Mouse (Mus musculus) cerebellum, adult 9-11 months (tissue): ENCODE data around the gene Uvrag.
"Not testable (repeated sequence)": the region's sequence is repeated elsewhere in the genome, so short reads cannot be mapped to it uniquely, and the experiment has no call there.

Source experiments
- DNase-seq: peaks from one replicate; pipeline ENCODE4 v3.0.0; 2022

Uvrag gene

GRCm38 (mm10) chr7:98968082-98968674, 172.8 kb downstream of the Uvrag start:
- DNase-seq: no peak

DNA sequence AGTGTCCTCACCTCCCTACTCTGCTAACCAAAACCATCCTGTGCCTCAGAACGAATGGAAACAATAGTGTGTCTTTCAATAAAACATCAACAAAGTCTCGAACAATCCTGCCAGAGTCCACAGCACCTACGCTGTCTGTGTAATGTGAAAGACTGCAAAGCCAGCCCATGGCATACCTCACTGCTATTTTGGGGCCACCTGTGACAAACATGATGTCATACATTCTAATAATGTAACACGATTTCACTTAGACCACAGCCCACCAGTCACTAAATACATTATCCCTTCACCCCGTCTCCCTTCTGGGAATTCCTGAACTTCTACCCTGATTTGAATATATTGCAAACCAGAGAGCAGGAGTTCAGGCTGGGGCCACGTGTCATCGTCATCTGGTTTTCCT, 173.3 kb downstream of the Uvrag start:
- no peak for DNase-seq

- not testable (repeated sequence) for DNase-seq
Measured at GRCm38 (mm10) chr7:98963581-98963980, 177.4 kb downstream of the Uvrag start.

- DNase-seq: peak; percentile 67
Measured at GRCm38 (mm10) chr7:98962547-98963311, 178.2 kb downstream of the Uvrag start.

GRCm38 (mm10) chr7:98962074-98962473, 178.9 kb downstream of the Uvrag start:
- DNase-seq: no peak

- no peak for DNase-seq
Measured at GRCm38 (mm10) chr7:98960274-98960673, 180.7 kb downstream of the Uvrag start.

DNA sequence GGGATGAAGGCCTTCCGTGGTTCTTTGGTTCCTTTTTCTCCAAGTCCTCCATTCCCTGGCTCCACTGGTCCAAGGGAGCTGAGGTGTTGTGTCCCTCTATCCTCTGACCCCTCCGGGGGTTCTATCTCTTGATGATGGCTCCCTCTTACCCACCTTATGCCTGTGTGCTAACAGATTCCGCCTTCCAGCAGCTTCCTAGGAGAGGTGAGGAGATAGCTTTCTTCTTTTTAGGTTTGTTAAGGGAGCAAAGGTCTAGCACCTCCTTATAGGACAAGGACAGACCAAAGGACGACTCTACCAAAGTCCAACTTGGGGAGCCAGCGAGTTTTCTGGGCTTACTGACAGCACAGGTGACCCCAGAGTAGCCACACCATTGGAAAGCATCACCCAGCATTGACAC, 181.7 kb downstream of the Uvrag start:
- DNase-seq: no peak

DNA sequence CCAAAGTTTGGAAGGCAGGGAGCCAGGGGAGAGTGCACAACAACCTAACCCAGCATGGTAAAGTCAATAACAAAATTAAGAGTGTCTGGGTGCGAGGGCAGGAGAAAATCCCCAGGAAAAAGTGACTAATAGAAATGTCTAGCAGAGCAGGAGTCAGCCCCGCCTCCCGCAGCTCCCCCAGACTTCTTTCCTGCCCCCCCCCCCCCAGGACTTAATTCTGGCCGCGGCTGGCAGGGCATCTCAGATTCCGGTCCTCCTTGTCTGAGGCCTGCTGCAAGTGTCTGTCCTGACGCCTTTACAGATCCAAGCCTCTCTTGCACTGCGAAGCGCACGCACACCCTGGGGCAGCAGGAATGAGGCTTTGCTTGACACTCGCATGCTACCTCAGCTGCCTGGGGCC, 182.8 kb downstream of the Uvrag start:
- DNase-seq: no peak

- DNase-seq: no peak
Measured at GRCm38 (mm10) chr7:98957111-98957741, 183.7 kb downstream of the Uvrag start.

DNA sequence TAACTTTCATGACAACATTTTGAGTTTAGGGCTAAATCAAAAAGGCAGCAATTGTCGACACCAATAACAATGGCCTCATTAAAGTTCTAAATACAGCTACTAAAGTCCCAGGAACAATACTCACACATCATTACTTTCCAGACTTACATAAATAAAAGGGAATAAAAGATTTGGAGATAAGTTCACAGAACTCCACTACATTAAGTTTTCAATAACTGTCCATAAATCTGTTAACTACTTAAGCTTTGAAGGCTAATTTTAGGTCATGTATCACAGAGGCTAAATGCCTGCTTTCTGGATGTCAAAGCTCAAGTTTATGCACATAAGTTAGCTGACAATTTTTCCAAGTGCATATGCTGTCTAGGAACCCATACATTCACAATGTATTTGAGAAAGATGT, 184.3 kb downstream of the Uvrag start:
- no peak for DNase-seq

DNA sequence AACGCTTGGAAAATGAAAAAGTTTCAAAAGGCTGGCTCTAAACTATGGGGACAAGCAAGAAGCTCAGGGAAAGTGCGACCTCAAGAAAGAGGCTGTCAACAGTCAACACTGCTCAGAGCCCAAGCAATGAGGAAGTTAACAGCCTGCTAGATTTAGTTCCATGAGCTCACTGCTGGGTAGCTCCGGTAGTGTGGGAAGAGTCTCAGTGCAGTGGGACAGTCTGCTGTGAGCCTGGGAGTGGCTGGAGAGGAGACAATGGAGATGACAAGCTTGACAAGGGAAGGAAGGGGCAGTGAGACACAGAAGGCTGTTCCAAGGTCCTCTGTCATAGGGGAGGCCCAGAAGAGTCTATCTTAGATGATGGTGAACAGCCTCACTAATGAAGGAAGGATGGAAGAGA, 187.3 kb downstream of the Uvrag start:
- DNase-seq: no peak

GRCm38 (mm10) chr7:98944986-98945385, 196.0 kb downstream of the Uvrag start:
- no peak for DNase-seq

- DNase-seq: peak; percentile 38
Measured at GRCm38 (mm10) chr7:98943687-98944086, 197.3 kb downstream of the Uvrag start.

GRCm38 (mm10) chr7:98942746-98943145, 198.2 kb downstream of the Uvrag start:
- DNase-seq: no peak

- no peak for DNase-seq
Measured at GRCm38 (mm10) chr7:98939194-98939593, 201.7 kb downstream of the Uvrag start.

DNA sequence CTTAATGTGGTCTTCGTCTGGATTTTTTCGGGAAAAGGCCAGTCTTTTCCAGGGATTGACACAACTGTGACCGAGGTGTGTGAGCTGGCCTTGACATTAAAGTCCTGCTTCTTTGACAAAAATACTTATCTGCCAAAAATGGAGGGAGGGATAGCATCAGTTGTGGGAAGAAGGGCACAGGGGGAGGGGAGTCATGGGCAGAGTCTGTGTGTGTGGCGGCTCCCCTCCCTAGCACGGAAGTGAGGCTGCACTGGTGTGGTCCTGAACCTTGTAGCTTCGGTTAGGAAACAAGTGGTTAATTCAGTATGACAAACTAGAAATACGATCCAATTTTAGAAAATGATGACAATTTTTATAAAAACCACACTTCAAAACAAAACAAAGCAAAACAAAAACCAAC, 202.3 kb downstream of the Uvrag start:
- DNase-seq: no peak

DNA sequence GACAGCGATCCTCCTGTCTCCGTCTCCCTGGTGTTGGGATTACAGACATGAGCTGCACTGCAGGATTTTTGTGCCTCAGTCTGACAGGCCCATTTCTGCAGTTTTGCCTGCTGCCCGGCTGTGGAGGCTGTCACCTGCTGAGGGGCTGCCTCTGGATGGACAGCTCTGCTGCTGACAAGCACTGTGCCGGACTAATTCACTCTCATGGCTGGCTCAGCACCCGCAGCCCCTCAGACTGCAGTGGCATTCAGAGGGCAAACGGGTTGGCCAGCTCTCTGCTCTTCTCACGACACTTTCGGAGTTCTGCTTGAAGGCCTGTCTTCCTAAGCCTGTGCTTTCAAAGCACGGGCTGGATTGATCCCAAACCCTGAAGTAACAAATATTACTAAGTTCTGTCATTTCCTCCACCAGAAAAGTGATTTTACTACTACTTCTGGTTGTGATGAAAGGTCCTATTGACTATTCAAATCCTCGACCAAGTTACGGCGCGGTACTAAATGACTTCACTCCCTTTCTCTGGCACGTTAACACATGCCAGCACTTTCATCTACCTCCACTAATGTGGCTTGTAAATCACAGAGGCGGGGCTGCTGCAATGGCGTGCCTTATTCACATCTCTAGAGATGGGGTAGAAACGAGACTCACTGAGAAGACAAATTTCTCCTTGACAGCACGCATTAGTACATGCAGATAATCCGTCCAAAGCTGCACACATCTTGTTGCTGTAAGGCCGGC, 203.7 kb downstream of the Uvrag start:
- no peak for DNase-seq

DNA sequence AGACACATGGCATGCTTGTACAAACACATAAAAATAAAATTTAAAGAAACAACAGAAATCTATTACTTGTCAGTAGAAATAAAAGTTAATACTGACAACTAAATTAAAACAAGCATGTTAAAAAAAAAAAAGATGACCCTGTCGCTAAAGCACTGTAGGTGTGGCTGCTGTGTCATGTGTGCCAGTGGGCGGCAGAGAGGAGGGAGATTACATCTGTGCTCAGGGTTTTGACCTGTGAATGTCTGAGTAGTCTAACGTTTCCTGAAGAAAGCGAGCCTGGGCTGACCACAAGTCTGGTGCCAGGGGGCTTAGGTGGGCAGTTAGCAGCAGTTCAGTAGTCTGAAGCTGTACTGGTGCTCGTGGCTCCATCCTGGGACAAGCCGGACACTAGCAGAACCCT, 205.2 kb downstream of the Uvrag start:
- DNase-seq: no peak

GRCm38 (mm10) chr7:98935193-98935592, 205.7 kb downstream of the Uvrag start:
- no peak for DNase-seq

- no peak for DNase-seq
Measured at GRCm38 (mm10) chr7:98928336-98929025, 212.5 kb downstream of the Uvrag start.

- DNase-seq: no peak
Measured at GRCm38 (mm10) chr7:98926906-98927528, 213.9 kb downstream of the Uvrag start.

DNA sequence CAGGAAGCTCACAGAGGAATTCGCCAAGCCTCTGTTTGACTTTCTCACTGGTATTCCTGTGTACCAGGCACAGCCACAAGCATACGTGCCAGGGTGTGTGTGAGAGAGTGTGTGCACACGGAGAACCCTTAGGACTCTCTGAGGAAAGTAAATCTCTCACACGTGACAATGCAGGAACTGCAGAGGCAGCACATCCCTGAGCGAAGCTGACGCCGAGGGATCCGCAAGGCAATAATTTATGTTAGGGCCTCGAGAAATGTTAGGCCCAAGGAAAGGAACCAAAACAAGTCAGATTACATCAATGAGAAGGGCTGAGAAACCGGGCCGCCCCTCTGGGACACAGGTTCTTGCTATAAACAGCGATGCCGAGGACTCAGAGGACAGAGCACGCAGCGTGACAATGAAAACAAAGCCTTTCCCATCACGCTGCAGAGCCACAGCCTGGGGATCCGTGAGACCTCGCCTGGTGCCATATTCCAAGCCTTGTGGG, 216.5 kb downstream of the Uvrag start:
- DNase-seq: no peak
